Mouse (Mus musculus) gastrocnemius, adult 2 months (tissue): ENCODE results near the gene Nt5c. TPM values are rescaled to one million over a fixed set of nuclear protein-coding genes. Genes with fewer than 3 reads are reported as not detected.

Experiments
- DNase-seq: peaks from one replicate; pipeline ENCODE4 v3.0.0; 2022
- H3K27ac ChIP-seq: fragments of 200-600 bp; 2 replicates; pipeline ENCODE4 v1.8.1; 2022; ENCODE audit warnings: mild to moderate bottlenecking
- H3K4me3 ChIP-seq: fragments of 200-600 bp; 2 replicates; pipeline ENCODE4 v1.8.1; 2022; ENCODE audit warnings: mild to moderate bottlenecking, moderate library complexity
- CTCF ChIP-seq: fragments of 200-600 bp; IDR thresholded peaks from 2 replicates; pipeline ENCODE4 v1.8.1; 2022; ENCODE audit warnings: antibody characterized with exemption, mild to moderate bottlenecking, moderate library complexity
- intact Hi-C: fragments of 180-260 bp; cut with DNase I; formaldehyde crosslinking; loops from one replicate; pipeline ENCODE4 v1.15.1; 2025
- total RNA-seq, 2 experiments: library from RNA; stranded (reverse); gene quantifications; 2 replicates each; pipeline ENCODE4 v1.2.3; 2021

Nt5c gene
- total RNA-seq, 2 experiments from 2014 or later: 5.8 to 7.7 TPM

GRCm38 (mm10) chr11:115475758-115476237 lies 15.9 kb downstream of the Nt5c start:
- Histone ChIP-seq H3K4me3 (peak overlapping the region; percentile 90), H3K27ac (peak overlapping the region; percentile 87)
- TF ChIP-seq CTCF: no peak
- DNase-seq: no peak
- intact Hi-C loops: loop anchor here (2.0 kb wide), 2 partner anchors 47 to 117 kb away; no protein-coding TSS in a partner anchor

- peak within 1 kb of the TSS; percentile 90 for H3K4me3 ChIP-seq
- peak; percentile 96 for DNase-seq
- H3K27ac ChIP-seq: peak within 1 kb of the TSS; percentile 87
- intact Hi-C loops: loop anchor here (2.0 kb wide), 2 partner anchors 46 to 116 kb away; no protein-coding TSS in a partner anchor
- no peak; the same call in 1 of the 2 replicates for TF ChIP-seq CTCF
Observed at GRCm38 (mm10) chr11:115475025-115475757, 16.5 kb downstream of the Nt5c start, which contains the start of gene Armc7. Gene Armc7 (plus strand): TSS chr11:115475667.

- Histone ChIP-seq H3K4me3 (peak overlapping the region; percentile 48), H3K27ac (peak overlapping the region; percentile 77)
- DNase-seq: peak; percentile 92
- TF ChIP-seq CTCF: no peak; the same call in none of the 2 replicates
- intact Hi-C loops: loop anchor here (2.0 kb wide), 2 partner anchors 45 to 115 kb away; no protein-coding TSS in a partner anchor
Observed at GRCm38 (mm10) chr11:115473626-115474275, 17.9 kb downstream of the Nt5c start.

- intact Hi-C loops: no loop called here
- H3K27ac ChIP-seq: no peak overlapping the region
- DNase-seq: peak; percentile 38
Observed at GRCm38 (mm10) chr11:115472183-115472582, 19.5 kb downstream of the Nt5c start.

GRCm38 (mm10) chr11:115467217-115467618 lies 24.4 kb downstream of the Nt5c start:
- no peak overlapping the region for H3K27ac ChIP-seq
- intact Hi-C loops: no loop called here
- no peak overlapping the region for H3K4me3 ChIP-seq
- DNase-seq: no peak
- no peak for TF ChIP-seq CTCF

More at GRCm38 (mm10) chr11:115472183-115472582, 19.5 kb downstream of the Nt5c start:
- no peak overlapping the region for H3K4me3 ChIP-seq
- TF ChIP-seq CTCF: no peak

- DNase-seq: no peak
- TF ChIP-seq CTCF: no peak
- Histone ChIP-seq H3K4me3 (no peak overlapping the region), H3K27ac (no peak overlapping the region)
- intact Hi-C loops: no loop called here
Observed at GRCm38 (mm10) chr11:115464851-115465250, 26.8 kb downstream of the Nt5c start.

- H3K4me3 ChIP-seq: no peak overlapping the region
- intact Hi-C loops: no loop called here
- no peak for DNase-seq
- H3K27ac ChIP-seq: no peak overlapping the region
- no peak for TF ChIP-seq CTCF
Observed at GRCm38 (mm10) chr11:115463397-115463796, 28.3 kb downstream of the Nt5c start.

- H3K4me3 ChIP-seq: no peak within 1 kb of the TSS
- DNase-seq: no peak
- intact Hi-C loops: no loop called here
- no peak within 1 kb of the TSS for H3K27ac ChIP-seq
- TF ChIP-seq CTCF: no peak
Observed at GRCm38 (mm10) chr11:115462243-115462891, 29.3 kb downstream of the Nt5c start, which contains the start of gene Slc16a5. Gene Slc16a5 (plus strand): TSS chr11:115462474.

- intact Hi-C loops: no loop called here
- DNase-seq: no peak
- H3K4me3 ChIP-seq: no peak overlapping the region
- H3K27ac ChIP-seq: no peak overlapping the region
- no peak for TF ChIP-seq CTCF
Observed at GRCm38 (mm10) chr11:115461846-115462242, 29.8 kb downstream of the Nt5c start.

- intact Hi-C loops: no loop called here
- Histone ChIP-seq H3K4me3 (no peak overlapping the region), H3K27ac (no peak overlapping the region)
- no peak for DNase-seq
- peak; percentile 25; the same call in 1 of the 2 replicates for TF ChIP-seq CTCF
Observed at GRCm38 (mm10) chr11:115460976-115461375, 30.7 kb downstream of the Nt5c start.

GRCm38 (mm10) chr11:115457405-115457804 lies 34.3 kb downstream of the Nt5c start:
- no peak overlapping the region for H3K4me3 ChIP-seq
- H3K27ac ChIP-seq: no peak overlapping the region
- intact Hi-C loops: no loop called here
- no peak for TF ChIP-seq CTCF
- no peak for DNase-seq

- intact Hi-C loops: no loop called here
- no peak for DNase-seq
- H3K4me3 ChIP-seq: no peak overlapping the region
- no peak for TF ChIP-seq CTCF
- H3K27ac ChIP-seq: no peak overlapping the region
Observed at GRCm38 (mm10) chr11:115456182-115456581, 35.5 kb downstream of the Nt5c start.
